Mouse (Mus musculus) forebrain, postnatal 0 days (tissue): Measurements from ENCODE around the gene Actn1. TPM values are rescaled to one million over a fixed set of nuclear protein-coding genes. Genes with fewer than 3 reads are reported as not detected.

Source experiments
- ATAC-seq: fragments of 200-750 bp; cut with Nextera tagmentation; 2 replicates; pipeline ENCODE4 v1.8.0; 2017; ENCODE audit warnings: mild to moderate bottlenecking, moderate library complexity
- DNase-seq: peaks from one replicate; pipeline ENCODE4 v3.0.0-alpha.2; 2015
- H3K27ac ChIP-seq: fragments of 300-500 bp; sonication (generic); 2 replicates; pipeline ENCODE4 v1.5.1; 2014; ENCODE audit warnings: low read depth, mild to moderate bottlenecking, antibody characterized with exemption, low read length, moderate library complexity, mixed read lengths
- H3K27me3 ChIP-seq: fragments of 300-500 bp; sonication (generic); 2 replicates; pipeline ENCODE4 v1.6.1; 2014; ENCODE audit warnings: mild to moderate bottlenecking, low read length, mixed read lengths; ENCODE audit not compliant: insufficient read depth
- H3K36me3 ChIP-seq: fragments of 300-500 bp; sonication (generic); 2 replicates; pipeline ENCODE4 v1.6.1; 2014; ENCODE audit warnings: mild to moderate bottlenecking, moderate library complexity; ENCODE audit not compliant: insufficient read depth
- H3K4me1 ChIP-seq: fragments of 300-500 bp; sonication (generic); 2 replicates; pipeline ENCODE4 v1.6.1; 2014; ENCODE audit warnings: antibody characterized with exemption; ENCODE audit not compliant: insufficient read depth
- H3K4me2 ChIP-seq: fragments of 300-500 bp; sonication (generic); 2 replicates; pipeline ENCODE4 v1.6.1; 2014; ENCODE audit warnings: low read depth, mild to moderate bottlenecking, moderate library complexity
- H3K4me3 ChIP-seq: fragments of 300-500 bp; sonication (generic); 2 replicates; pipeline ENCODE4 v1.5.1; 2014; ENCODE audit warnings: low read depth, low read length, mixed read lengths
- H3K9ac ChIP-seq: fragments of 300-500 bp; sonication (generic); 2 replicates; pipeline ENCODE4 v1.6.1; 2014; ENCODE audit warnings: mild to moderate bottlenecking
- H3K9me3 ChIP-seq: fragments of 300-500 bp; sonication (generic); 2 replicates; pipeline ENCODE4 v1.6.1; 2016; ENCODE audit warnings: low read length
- CTCF ChIP-seq: sonication (generic); IDR thresholded peaks from 2 replicates; pipeline ENCODE4 v1.5.1; 2016; ENCODE audit warnings: antibody characterized with exemption, control low read depth, low read depth
- whole genome bisulfite sequencing: fragments of 180-500 bp; shearing (Covaris S2); extraction: QIAGEN DNeasy Blood & Tissue Kit; methylation state at CpG from one replicate; pipeline ENCODE4 v1.1.7; 2014; 5-methylcytosine and 5-hydroxymethylcytosine counted together
- polyA plus RNA-seq: library from polyadenylated mRNA; unstranded; fragments of >200 nt; fragmentation: Nextera tagmentation; extraction: Ambion mirVana; gene quantifications from 2 replicates; pipeline ENCODE4 v1.2.1, GENCODE M21; 2015
- total RNA-seq: library from RNA; depleted of rRNA; stranded (reverse); fragments of >200 nt; gene quantifications from 2 replicates; pipeline ENCODE4 v1.2.3, GENCODE M21; 2014; rRNA removed

Gene Actn1
- total and polyA plus RNA-seq, 2 experiments from 2014 or later, result 6.7 to 19.1 TPM

- no peak for ATAC-seq
- Histone ChIP-seq H3K36me3 (no peaks in the 10 kb centered on the region), H3K27me3 (no peaks in the 10 kb centered on the region), H3K9ac (no peak overlapping the region), H3K4me1 (no peaks in the 10 kb centered on the region), H3K4me2 (no peak overlapping the region), H3K4me3 (no peak overlapping the region), H3K9me3 (no peaks in the 10 kb centered on the region), H3K27ac (no peak overlapping the region)
- no peak for DNase-seq
- WGBS, result 90% methylated on average over 3 of the region's 3 CpGs
- no peak for TF ChIP-seq CTCF
Observed at GRCm38 (mm10) chr12:80124211-80124610, 136.0 kb downstream of the Actn1 start.

GRCm38 (mm10) chr12:80123227-80123803 lies 136.9 kb downstream of the Actn1 start:
- H3K4me2 ChIP-seq, result no peak overlapping the region
- H3K27me3 ChIP-seq, result no peaks in the 10 kb centered on the region
- H3K36me3 ChIP-seq, result no peaks in the 10 kb centered on the region
- no peak overlapping the region for H3K4me3 ChIP-seq
- DNase-seq (no peak), ATAC-seq (0 out of 2 replicates have a peak, but pooled peaks have one; percentile 12)
- H3K27ac ChIP-seq, result no peak overlapping the region
- TF ChIP-seq CTCF, result no peak
- WGBS, result 45% methylated on average over 4 of the region's 4 CpGs
- H3K9ac ChIP-seq, result no peak overlapping the region
- H3K9me3 ChIP-seq, result no peaks in the 10 kb centered on the region
- H3K4me1 ChIP-seq, result no peaks in the 10 kb centered on the region

- H3K4me3 ChIP-seq, result no peak overlapping the region
- H3K4me1 ChIP-seq, result no peaks in the 10 kb centered on the region
- DNase-seq (no peak), ATAC-seq (no peak)
- H3K27me3 ChIP-seq, result no peaks in the 10 kb centered on the region
- H3K4me2 ChIP-seq, result no peak overlapping the region
- TF ChIP-seq CTCF, result no peak
- H3K9me3 ChIP-seq, result no peaks in the 10 kb centered on the region
- H3K27ac ChIP-seq, result no peak overlapping the region
- no peak overlapping the region for H3K9ac ChIP-seq
- H3K36me3 ChIP-seq, result no peaks in the 10 kb centered on the region
- 81% methylated on average over 1 of the region's 1 CpGs for WGBS
Observed at GRCm38 (mm10) chr12:80121438-80121837, 138.7 kb downstream of the Actn1 start.

- TF ChIP-seq CTCF, result no peak
- WGBS, result 87% methylated on average over 1 of the region's 1 CpGs
- Histone ChIP-seq H3K9me3 (no peaks in the 10 kb centered on the region), H3K4me3 (no peak overlapping the region), H3K36me3 (no peaks in the 10 kb centered on the region), H3K9ac (no peak overlapping the region), H3K27ac (no peak overlapping the region), H3K27me3 (0 out of 2 replicates have a peak, but pooled peaks cover 4% of the 10 kb centered on the region), H3K4me1 (0 out of 2 replicates have a peak, but pooled peaks cover 5% of the 10 kb centered on the region), H3K4me2 (no peak overlapping the region)
- ATAC-seq, result no peak
- no peak for DNase-seq
Observed at GRCm38 (mm10) chr12:80118588-80118987, 141.6 kb downstream of the Actn1 start.

Other genes with a start within 250 kb of the Actn1 start
- gene Zfp36l1, start 147.4 kb downstream of the Actn1 start, total RNA-seq, result 15.3 and 24.1 TPM in 2 replicates
- 37.0 and 43.8 TPM in 2 replicates for gene Zfp36l1, start 147.4 kb downstream of the Actn1 start, polyA plus RNA-seq
- gene Dcaf5, start 176.2 kb upstream of the Actn1 start, total RNA-seq, result 55.3 and 59.6 TPM in 2 replicates
- 14.3 and 16.8 TPM in 2 replicates for gene Dcaf5, start 176.2 kb upstream of the Actn1 start, polyA plus RNA-seq
- 35.4 and 42.0 TPM in 2 replicates for gene Exd2, start 202.7 kb upstream of the Actn1 start, total RNA-seq
- 27.3 and 32.2 TPM in 2 replicates for gene Exd2, start 202.7 kb upstream of the Actn1 start, polyA plus RNA-seq